Mouse (Mus musculus) embryonic facial prominence, embryonic 12.5 days (tissue): ENCODE results near the gene Olfr543. TPM values are rescaled to one million over a fixed set of nuclear protein-coding genes. Genes with fewer than 3 reads are reported as not detected.

Source experiments
- ATAC-seq: fragments of 200-750 bp; cut with Nextera tagmentation; 2 replicates; pipeline ENCODE4 v1.8.0; 2017; ENCODE audit not compliant: insufficient number of reproducible peaks, insufficient read depth, low FRiP score, low TSS enrichment
- H3K27ac ChIP-seq: fragments of 300-500 bp; sonication (generic); 2 replicates; pipeline ENCODE4 v1.5.1; 2016; ENCODE audit warnings: mild to moderate bottlenecking
- H3K27me3 ChIP-seq: fragments of 300-500 bp; sonication (generic); 2 replicates; pipeline ENCODE4 v1.6.1; 2016; ENCODE audit warnings: mild to moderate bottlenecking, moderate library complexity
- H3K36me3 ChIP-seq: fragments of 300-500 bp; sonication (generic); 2 replicates; pipeline ENCODE4 v1.6.1; 2016; ENCODE audit warnings: mild to moderate bottlenecking
- H3K4me1 ChIP-seq: fragments of 300-500 bp; sonication (generic); 2 replicates; pipeline ENCODE4 v1.6.1; 2016
- H3K4me2 ChIP-seq: fragments of 300-500 bp; sonication (generic); replicated peaks from 2 replicates; pipeline ENCODE4 v1.6.1; 2016; ENCODE audit warnings: mild to moderate bottlenecking, moderate library complexity
- H3K4me3 ChIP-seq: fragments of 300-500 bp; sonication (generic); 2 replicates; pipeline ENCODE4 v1.5.1; 2016; ENCODE audit warnings: mild to moderate bottlenecking
- H3K9ac ChIP-seq: fragments of 300-500 bp; sonication (generic); 2 replicates; pipeline ENCODE4 v1.6.1; 2016; ENCODE audit warnings: mild to moderate bottlenecking, moderate library complexity
- H3K9me3 ChIP-seq: fragments of 300-500 bp; sonication (generic); 2 replicates; pipeline ENCODE4 v1.6.1; 2016; ENCODE audit warnings: mild to moderate bottlenecking, moderate library complexity
- WGBS: fragments of 180-500 bp; shearing (Covaris S2); methylation state at CpG from one replicate; pipeline ENCODE4 v1.1.7; 2016; 5-methylcytosine and 5-hydroxymethylcytosine counted together
- polyA plus RNA-seq: library from polyadenylated mRNA; unstranded; fragments of >200 nt; fragmentation: Nextera tagmentation; extraction: Ambion mirVana; gene quantifications from 2 replicates; pipeline ENCODE4 v1.2.1, GENCODE M21; 2016

Olfr543 gene
- polyA plus RNA-seq, 1 experiment from 2014 or later = 0.33 TPM

- Histone ChIP-seq H3K36me3 (peaks cover 13% of the 10 kb centered on the region), H3K9ac (no peak overlapping the region), H3K27me3 (no peaks in the 10 kb centered on the region), H3K27ac (no peak overlapping the region), H3K9me3 (no peaks in the 10 kb centered on the region), H3K4me1 (no peaks in the 10 kb centered on the region), H3K4me2 (no peak overlapping the region), H3K4me3 (no peak overlapping the region)
- WGBS = 61% methylated on average over 5 of the region's 5 CpGs
- ATAC-seq = no peak
Observed at GRCm38 (mm10) chr7:102472675-102473074, 8.8 kb downstream of the Olfr543 start.

GRCm38 (mm10) chr7:102467566-102467965, 13.9 kb downstream of the Olfr543 start:
- Histone ChIP-seq H3K9me3 (no peaks in the 10 kb centered on the region), H3K4me1 (no peaks in the 10 kb centered on the region), H3K9ac (no peak overlapping the region), H3K27ac (no peak overlapping the region), H3K27me3 (no peaks in the 10 kb centered on the region), H3K4me3 (no peak overlapping the region), H3K4me2 (no peak overlapping the region), H3K36me3 (peaks cover 59% of the 10 kb centered on the region)
- WGBS = 92% methylated on average over 8 of the region's 8 CpGs
- no peak for ATAC-seq

GRCm38 (mm10) chr7:102458618-102459380, 22.7 kb downstream of the Olfr543 start:
- Histone ChIP-seq H3K4me3 (no peak overlapping the region), H3K9me3 (no peaks in the 10 kb centered on the region), H3K27ac (no peak overlapping the region), H3K4me1 (no peaks in the 10 kb centered on the region), H3K4me2 (no peak overlapping the region), H3K9ac (no peak overlapping the region), H3K27me3 (no peaks in the 10 kb centered on the region), H3K36me3 (peaks cover 90% of the 10 kb centered on the region)
- 90% methylated on average over 5 of the region's 5 CpGs for WGBS
- ATAC-seq = no peak

GRCm38 (mm10) chr7:102446438-102446837, 35.0 kb downstream of the Olfr543 start:
- H3K4me1 ChIP-seq = peaks cover 12% of the 10 kb centered on the region
- H3K9me3 ChIP-seq = no peaks in the 10 kb centered on the region
- no peak overlapping the region for H3K4me2 ChIP-seq
- H3K4me3 ChIP-seq = no peak overlapping the region
- 86% methylated on average over 9 of the region's 9 CpGs for WGBS
- H3K36me3 ChIP-seq = peaks cover 55% of the 10 kb centered on the region
- no peaks in the 10 kb centered on the region for H3K27me3 ChIP-seq
- H3K9ac ChIP-seq = no peak overlapping the region
- H3K27ac ChIP-seq = no peak overlapping the region
- no peak for ATAC-seq

- Histone ChIP-seq H3K4me3 (no peak overlapping the region), H3K27me3 (no peaks in the 10 kb centered on the region), H3K36me3 (peaks cover 37% of the 10 kb centered on the region), H3K9ac (no peak overlapping the region), H3K4me2 (no peak overlapping the region; the same call in 1 of the 2 replicates), H3K4me1 (peaks cover 12% of the 10 kb centered on the region), H3K27ac (no peak overlapping the region), H3K9me3 (no peaks in the 10 kb centered on the region)
- no peak for ATAC-seq
- 85% methylated on average over 2 of the region's 2 CpGs for WGBS
Observed at GRCm38 (mm10) chr7:102444301-102444700, 37.2 kb downstream of the Olfr543 start.

GRCm38 (mm10) chr7:102442432-102442831, 39.0 kb downstream of the Olfr543 start:
- Histone ChIP-seq H3K9me3 (no peaks in the 10 kb centered on the region), H3K27me3 (no peaks in the 10 kb centered on the region), H3K4me1 (peaks cover 12% of the 10 kb centered on the region), H3K27ac (peak overlapping the region; percentile 92), H3K4me3 (peak overlapping the region; percentile 86), H3K36me3 (peaks cover 23% of the 10 kb centered on the region), H3K4me2 (peak overlapping the region; percentile 62), H3K9ac (peak overlapping the region; percentile 87)
- WGBS = 3% methylated on average over 4 of the region's 4 CpGs
- ATAC-seq = no peak

- Histone ChIP-seq H3K27ac (peak within 1 kb of the TSS; percentile 92), H3K36me3 (peaks cover 19% of the 10 kb centered on the region), H3K9ac (peak within 1 kb of the TSS; percentile 87), H3K27me3 (no peaks in the 10 kb centered on the region), H3K4me3 (peak within 1 kb of the TSS; percentile 86), H3K9me3 (no peaks in the 10 kb centered on the region), H3K4me1 (peaks cover 12% of the 10 kb centered on the region), H3K4me2 (peak within 1 kb of the TSS; percentile 62)
- WGBS = under 1% methylated on average over 41 of the region's 56 CpGs
- ATAC-seq = peak; percentile 97
Observed at GRCm38 (mm10) chr7:102441657-102442391, 39.7 kb downstream of the Olfr543 start, which contains the start of gene Rrm1. Rrm1 (plus strand) TSS chr7:102441695.

- Histone ChIP-seq H3K27me3 (no peaks in the 10 kb centered on the region), H3K36me3 (peaks cover 11% of the 10 kb centered on the region), H3K27ac (no peak overlapping the region), H3K9ac (no peak overlapping the region), H3K9me3 (no peaks in the 10 kb centered on the region), H3K4me3 (peak overlapping the region; percentile 86), H3K4me1 (peaks cover 12% of the 10 kb centered on the region), H3K4me2 (0 out of 2 replicates have a peak overlapping the region, but pooled peaks have one; percentile 62)
- ATAC-seq = peak; percentile 3; the same call in 1 of the 2 replicates
- WGBS = 56% methylated on average over 15 of the region's 15 CpGs
Observed at GRCm38 (mm10) chr7:102440822-102441656, 40.4 kb downstream of the Olfr543 start.

GRCm38 (mm10) chr7:102434344-102434743, 47.1 kb downstream of the Olfr543 start:
- Histone ChIP-seq H3K9me3 (no peaks in the 10 kb centered on the region), H3K27me3 (no peaks in the 10 kb centered on the region), H3K36me3 (0 out of 2 replicates have a peak, but pooled peaks cover 8% of the 10 kb centered on the region), H3K4me1 (no peaks in the 10 kb centered on the region), H3K9ac (no peak overlapping the region), H3K4me3 (no peak overlapping the region), H3K27ac (no peak overlapping the region), H3K4me2 (no peak overlapping the region)
- ATAC-seq = no peak
- WGBS = 67% methylated on average over 2 of the region's 2 CpGs
